Mouse (Mus musculus) central nervous system, embryonic 14 days (tissue): ENCODE measurements around the gene Ceacam19. TPM values are rescaled to one million over a fixed set of nuclear protein-coding genes. Genes with fewer than 3 reads are reported as not detected.

Experiments used
- polyA plus RNA-seq: library from polyadenylated mRNA; depleted of rRNA; stranded (reverse); fragments of >200 nt; gene quantifications from 2 replicates; pipeline ENCODE4 v1.2.3, GENCODE M21; 2012; rRNA removed

Ceacam19 gene
- polyA plus RNA-seq, result 0.10 TPM in 1 of 2 replicates, not detected in the other

GRCm38 (mm10) chr7:19887849-19888248 lies at the start of gene Ceacam19:
Gene Ceacam19 (minus strand): TSS chr7:19887965.

GRCm38 (mm10) chr7:19920506-19921261 lies 32.9 kb upstream of the Ceacam19 start, which contains the start of gene Pvr:
Gene Pvr (minus strand): TSS chr7:19921160.

GRCm38 (mm10) chr7:19861199-19861598 lies 26.6 kb downstream of the Ceacam19 start, which contains the start of gene Ceacam16:
Gene Ceacam16 (minus strand): TSS chr7:19861299.

GRCm38 (mm10) chr7:19851858-19852570 lies 35.8 kb downstream of the Ceacam19 start, which contains the start of gene Gm19345:
Gene Gm19345 (plus strand): TSS chr7:19852003.

Other genes with a start within 250 kb of the Ceacam19 start
- gene Clptm1, start 222.9 kb downstream of the Ceacam19 start, polyA plus RNA-seq, result 81.5 and 83.9 TPM in 2 replicates
- gene Apoc2, start 210.0 kb downstream of the Ceacam19 start, polyA plus RNA-seq, result 0.18 and 0.39 TPM in 2 replicates
- not detected in 2 replicates for gene Gm44805, start 206.5 kb downstream of the Ceacam19 start, polyA plus RNA-seq
- not detected in 2 replicates for gene Apoc4, start 206.5 kb downstream of the Ceacam19 start, polyA plus RNA-seq
- gene Apoc1, start 195.3 kb downstream of the Ceacam19 start, polyA plus RNA-seq, result 1.4 and 1.9 TPM in 2 replicates
- gene Apoe, start 188.8 kb downstream of the Ceacam19 start, polyA plus RNA-seq, result 310 and 317 TPM in 2 replicates
- gene Tomm40, start 172.5 kb downstream of the Ceacam19 start, polyA plus RNA-seq, result 100.0 and 101 TPM in 2 replicates
- 36.1 and 40.6 TPM in 2 replicates for gene Nectin2, start 137.5 kb downstream of the Ceacam19 start, polyA plus RNA-seq
- 9.6 and 26.2 TPM in 2 replicates for gene Bcam, start 116.9 kb downstream of the Ceacam19 start, polyA plus RNA-seq
- 0.16 and 0.75 TPM in 2 replicates for gene Cblc, start 91.2 kb downstream of the Ceacam19 start, polyA plus RNA-seq
- gene Bcl3, start 65.2 kb downstream of the Ceacam19 start, polyA plus RNA-seq, result 0.91 and 2.3 TPM in 2 replicates
- gene Gm19345, start 36.0 kb downstream of the Ceacam19 start, polyA plus RNA-seq, result 10.0 and 11.8 TPM in 2 replicates
- 0.04 TPM in 1 of 2 replicates, not detected in the other for gene Ceacam16, start 26.7 kb downstream of the Ceacam19 start, polyA plus RNA-seq
- 8.5 and 11.6 TPM in 2 replicates for gene Pvr, start 33.2 kb upstream of the Ceacam19 start, polyA plus RNA-seq
- not detected in 2 replicates for gene Igsf23, start 62.8 kb upstream of the Ceacam19 start, polyA plus RNA-seq
- gene Ceacam20, start 77.4 kb upstream of the Ceacam19 start, polyA plus RNA-seq, result not detected in 2 replicates
- not detected in 2 replicates for gene Nlrp9b, start 103.5 kb upstream of the Ceacam19 start, polyA plus RNA-seq
- not detected in 2 replicates for gene Vmn1r91, start 211.7 kb upstream of the Ceacam19 start, polyA plus RNA-seq
- not detected in 2 replicates for gene Gm16442, start 234.6 kb upstream of the Ceacam19 start, polyA plus RNA-seq